Mouse (Mus musculus) layer of hippocampus, adult 2 months (tissue): ENCODE measurements around the gene S100a13. TPM values are rescaled to one million over a fixed set of nuclear protein-coding genes. Genes with fewer than 3 reads are reported as not detected.

Source experiments
- DNase-seq, 2 experiments: peaks; one replicate each; pipeline ENCODE4 v3.0.0; 2022; ENCODE audit warnings: low spot score in 2 of 2
- H3K27ac ChIP-seq: fragments of 200-600 bp; 2 replicates; pipeline ENCODE4 v1.8.1; 2022
- H3K4me3 ChIP-seq: fragments of 200-600 bp; 2 replicates; pipeline ENCODE4 v1.8.1; 2022; ENCODE audit warnings: mild to moderate bottlenecking
- CTCF ChIP-seq: fragments of 200-600 bp; conservative IDR thresholded peaks from 2 replicates; pipeline ENCODE4 v1.8.1; 2022; ENCODE audit warnings: antibody characterized with exemption, mild to moderate bottlenecking, moderate library complexity
- total RNA-seq, 2 experiments: library from RNA; stranded (reverse); gene quantifications; 2 replicates each; pipeline ENCODE4 v1.2.3; 2021

The S100a13 gene
- total RNA-seq, 2 experiments from 2014 or later = 20.2 to 20.6 TPM

- H3K4me3 ChIP-seq = no peak overlapping the region
- H3K27ac ChIP-seq = no peak overlapping the region
- no peak for TF ChIP-seq CTCF
- DNase-seq = no peak
Observed at GRCm38 (mm10) chr3:90512276-90512675, 2.0 kb upstream of the S100a13 start.

- peak overlapping the region; percentile 57 for H3K4me3 ChIP-seq
- peak overlapping the region; percentile 88 for H3K27ac ChIP-seq
- no peak for TF ChIP-seq CTCF
- DNase-seq = no peak
Observed at GRCm38 (mm10) chr3:90512948-90513642, 1.1 kb upstream of the S100a13 start.

GRCm38 (mm10) chr3:90514691-90515090 is 456 bp downstream of the S100a13 start:
- DNase-seq = no peak
- peak overlapping the region; percentile 57 for H3K4me3 ChIP-seq
- H3K27ac ChIP-seq = peak overlapping the region; percentile 88
- no peak for TF ChIP-seq CTCF

- DNase-seq = no peak
- H3K4me3 ChIP-seq = peak overlapping the region; percentile 57
- no peak for TF ChIP-seq CTCF
- peak overlapping the region; percentile 88 for H3K27ac ChIP-seq
Observed at GRCm38 (mm10) chr3:90515242-90515641, 1.0 kb downstream of the S100a13 start.

GRCm38 (mm10) chr3:90515789-90516188 is 1.6 kb downstream of the S100a13 start:
- TF ChIP-seq CTCF = no peak
- no peak for DNase-seq
- H3K4me3 ChIP-seq = peak overlapping the region; percentile 57
- H3K27ac ChIP-seq = peak overlapping the region; percentile 88; the same call in 1 of the 2 replicates

- no peak overlapping the region for H3K4me3 ChIP-seq
- TF ChIP-seq CTCF = no peak
- H3K27ac ChIP-seq = no peak overlapping the region
- DNase-seq = no peak
Observed at GRCm38 (mm10) chr3:90517711-90518110, 3.5 kb downstream of the S100a13 start.

GRCm38 (mm10) chr3:90525421-90525820 is 11.2 kb downstream of the S100a13 start:
- peak; percentile 53 to 71 for DNase-seq
- TF ChIP-seq CTCF = peak; percentile 91
- peak overlapping the region; percentile 24; the same call in 1 of the 2 replicates for H3K27ac ChIP-seq
- H3K4me3 ChIP-seq = no peak overlapping the region

GRCm38 (mm10) chr3:90526076-90526475 is 11.8 kb downstream of the S100a13 start:
- no peak for DNase-seq
- Histone ChIP-seq H3K27ac (peak overlapping the region; percentile 24; the same call in 1 of the 2 replicates), H3K4me3 (no peak overlapping the region)
- no peak for TF ChIP-seq CTCF

- Histone ChIP-seq H3K4me3 (no peak within 1 kb of the TSS), H3K27ac (peak within 1 kb of the TSS; percentile 24; the same call in 1 of the 2 replicates)
- no peak for TF ChIP-seq CTCF
- no peak for DNase-seq
Observed at GRCm38 (mm10) chr3:90526580-90526979, 12.3 kb downstream of the S100a13 start, which contains the start of gene S100a14. Gene S100a14, plus strand, starts transcription at chr3:90526856.

GRCm38 (mm10) chr3:90527291-90527873 is 13.1 kb downstream of the S100a13 start:
- DNase-seq = no peak
- Histone ChIP-seq H3K27ac (no peak overlapping the region), H3K4me3 (no peak overlapping the region)
- no peak for TF ChIP-seq CTCF

- TF ChIP-seq CTCF = no peak
- no peak for DNase-seq
- Histone ChIP-seq H3K4me3 (no peak overlapping the region), H3K27ac (no peak overlapping the region)
Observed at GRCm38 (mm10) chr3:90531713-90532112, 17.5 kb downstream of the S100a13 start.

- DNase-seq = no peak
Observed at GRCm38 (mm10) chr3:90535446-90535845, 21.2 kb downstream of the S100a13 start.

GRCm38 (mm10) chr3:90537141-90537904 is 23.1 kb downstream of the S100a13 start, which contains the start of gene S100a16:
Gene S100a16, plus strand, starts transcription at chr3:90537254.
- Histone ChIP-seq H3K4me3 (peak within 1 kb of the TSS; percentile 52), H3K27ac (peak within 1 kb of the TSS; percentile 92)
- peak; percentile 54 to 61 for DNase-seq
- TF ChIP-seq CTCF = no peak

More at GRCm38 (mm10) chr3:90535446-90535845, 21.2 kb downstream of the S100a13 start:
- no peak overlapping the region for H3K4me3 ChIP-seq
- no peak overlapping the region for H3K27ac ChIP-seq
- TF ChIP-seq CTCF = no peak
